Mouse (Mus musculus) yolk sac, embryonic 10.5 days (tissue): ENCODE measurements around the gene BC055324.
"Not testable (repeated sequence)": the region's sequence is repeated elsewhere in the genome, so short reads cannot be mapped to it uniquely, and the experiment has no call there.

Source experiments
- DNase-seq: peaks from one replicate; pipeline ENCODE4 v3.0.0-alpha.2; 2017; ENCODE audit warnings: low spot score

The BC055324 gene

GRCm38 (mm10) chr1:163994721-163995608, at the start of gene BC055324, which contains the start of gene Mettl18:
BC055324 (minus strand) TSS chr1:163994796.
Mettl18 (plus strand) TSS chr1:163994889.
- DNase-seq = peak; percentile 92

GRCm38 (mm10) chr1:164043549-164043948, 49.0 kb upstream of the BC055324 start:
- DNase-seq = no peak

DNA sequence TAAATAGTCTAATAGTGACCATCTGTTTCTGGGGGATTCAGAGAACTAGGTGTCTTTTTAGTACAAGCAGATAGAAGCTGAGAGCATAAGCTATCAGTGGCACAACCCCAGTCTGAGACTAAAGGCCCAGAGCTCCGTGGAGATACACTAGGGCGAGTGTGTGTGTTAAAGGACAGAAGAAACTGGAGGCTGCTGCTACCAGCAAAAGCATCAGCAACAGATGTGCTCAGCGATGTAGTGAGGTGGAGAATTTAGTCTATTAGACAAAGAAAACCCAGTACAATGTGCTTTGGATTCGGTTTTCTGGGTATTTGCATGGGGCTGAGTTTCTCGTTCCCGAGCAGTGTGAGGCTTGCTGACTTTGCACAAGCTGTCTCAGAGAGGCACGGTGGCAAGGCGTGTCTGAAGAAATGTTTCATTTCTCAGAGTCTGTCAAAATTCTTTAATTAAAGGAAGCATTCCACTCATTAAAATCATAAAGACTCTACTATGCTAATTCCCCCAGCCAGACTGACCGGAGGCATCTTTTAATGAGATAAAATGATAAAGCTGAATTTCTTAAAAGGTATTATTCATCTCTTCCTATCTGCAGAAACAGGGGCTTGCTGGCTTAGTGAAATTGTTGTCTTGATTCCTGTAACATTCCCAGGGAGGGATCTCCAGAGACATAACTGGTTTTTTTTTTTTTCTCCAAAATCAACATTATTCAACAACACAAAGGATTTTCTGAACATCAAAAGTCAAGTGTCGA, 46.0 kb upstream of the BC055324 start:
- no peak for DNase-seq

DNA sequence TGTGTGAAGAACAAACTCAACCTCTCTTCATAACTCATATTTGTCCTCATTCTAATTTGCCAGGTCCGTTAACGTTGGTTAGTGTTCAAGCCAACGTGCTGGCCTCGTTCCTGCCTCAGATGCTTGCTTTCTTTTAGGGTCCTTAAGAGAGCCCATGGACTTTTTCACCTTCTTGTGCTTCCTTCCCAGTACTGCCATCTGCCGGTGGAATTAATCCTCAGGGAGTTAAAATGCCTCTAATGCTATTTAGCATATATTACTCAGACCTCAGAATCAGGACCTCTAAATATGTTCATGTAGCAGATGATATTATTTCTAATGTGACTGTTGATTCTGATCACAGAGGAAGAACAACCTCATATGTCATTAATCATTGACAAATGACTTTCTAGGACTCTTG, 32.8 kb upstream of the BC055324 start:
- no peak for DNase-seq

GRCm38 (mm10) chr1:164025685-164026084, 31.1 kb upstream of the BC055324 start:
- no peak for DNase-seq

DNA sequence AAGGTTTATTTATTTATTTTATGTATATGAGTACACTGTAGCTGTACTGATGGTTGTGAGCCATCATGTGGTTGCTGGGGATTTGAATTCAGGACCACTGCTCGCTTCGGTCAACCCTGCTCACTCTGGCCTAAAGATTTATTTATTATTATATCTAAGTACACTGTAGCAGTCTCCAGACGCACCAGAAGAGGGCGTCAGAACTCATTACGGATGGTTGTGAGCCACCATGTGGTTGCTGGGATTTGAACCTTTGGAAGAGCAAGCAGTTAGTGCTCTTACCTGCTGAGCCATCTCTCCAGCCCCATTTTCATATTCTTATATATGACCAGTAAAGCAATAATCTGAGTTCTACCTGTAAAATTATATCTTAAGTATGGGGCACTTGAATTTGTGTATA, 27.5 kb upstream of the BC055324 start:
- DNase-seq = not testable (repeated sequence)

DNA sequence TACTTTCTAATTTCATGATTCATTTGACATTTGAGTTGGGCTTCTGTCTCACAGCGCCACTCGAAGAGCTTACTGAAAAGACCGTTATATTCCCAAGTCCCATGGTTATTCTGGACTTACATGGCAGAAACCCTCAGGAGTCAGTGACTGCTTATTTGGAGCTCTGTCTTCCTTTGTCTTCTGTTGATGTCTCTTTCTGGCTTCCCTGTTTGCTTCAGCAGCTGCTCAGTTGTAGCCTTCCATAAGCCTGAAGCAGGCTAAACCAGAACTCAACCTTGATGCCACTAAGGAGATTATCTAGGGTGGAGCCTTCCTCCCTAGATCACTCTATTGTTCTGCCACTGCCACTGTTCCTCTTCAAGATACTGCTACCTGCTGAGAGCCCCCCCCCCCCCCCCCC, 26.1 kb upstream of the BC055324 start:
- DNase-seq = not testable (repeated sequence)

GRCm38 (mm10) chr1:164019789-164020188, 25.2 kb upstream of the BC055324 start:
- DNase-seq = no peak

DNA sequence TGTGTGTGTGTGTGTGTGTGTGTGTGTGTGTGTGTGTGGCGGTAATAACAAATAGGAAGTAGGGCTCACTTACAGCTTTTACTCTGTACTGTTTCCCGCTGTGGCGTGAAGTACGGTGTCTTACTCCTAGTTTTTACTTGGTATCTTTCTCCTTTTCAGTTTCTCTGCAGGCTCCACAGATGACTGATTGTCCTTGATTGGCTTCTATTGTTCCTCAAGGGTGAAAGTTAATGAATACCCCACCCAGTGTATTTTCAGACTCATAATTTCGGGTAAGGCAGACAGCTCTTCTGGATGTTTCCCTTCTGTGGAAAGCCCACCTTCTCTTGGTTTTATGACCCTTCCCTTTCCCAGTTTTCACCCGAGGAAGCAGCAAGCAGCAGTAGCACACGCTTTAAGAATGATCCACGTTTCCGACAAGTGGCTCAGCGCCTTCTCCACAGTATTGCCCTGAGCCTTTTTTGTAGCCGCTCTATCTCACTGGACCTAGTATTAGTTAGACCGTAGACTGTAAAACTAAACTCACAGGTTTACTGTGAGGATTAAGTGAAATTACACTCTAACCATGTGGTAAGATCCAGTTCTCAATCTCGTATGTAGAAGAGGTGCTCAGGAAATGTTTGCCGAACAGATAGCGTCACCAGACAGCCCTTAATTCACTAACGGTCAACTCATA, 23.8 kb upstream of the BC055324 start:
- no peak for DNase-seq

- no peak for DNase-seq
Measured at GRCm38 (mm10) chr1:164014616-164015015, 20.0 kb upstream of the BC055324 start.

GRCm38 (mm10) chr1:164009235-164009634, 14.6 kb upstream of the BC055324 start:
- DNase-seq = no peak

- no peak for DNase-seq
Measured at GRCm38 (mm10) chr1:164004311-164004710, 9.7 kb upstream of the BC055324 start.

DNA sequence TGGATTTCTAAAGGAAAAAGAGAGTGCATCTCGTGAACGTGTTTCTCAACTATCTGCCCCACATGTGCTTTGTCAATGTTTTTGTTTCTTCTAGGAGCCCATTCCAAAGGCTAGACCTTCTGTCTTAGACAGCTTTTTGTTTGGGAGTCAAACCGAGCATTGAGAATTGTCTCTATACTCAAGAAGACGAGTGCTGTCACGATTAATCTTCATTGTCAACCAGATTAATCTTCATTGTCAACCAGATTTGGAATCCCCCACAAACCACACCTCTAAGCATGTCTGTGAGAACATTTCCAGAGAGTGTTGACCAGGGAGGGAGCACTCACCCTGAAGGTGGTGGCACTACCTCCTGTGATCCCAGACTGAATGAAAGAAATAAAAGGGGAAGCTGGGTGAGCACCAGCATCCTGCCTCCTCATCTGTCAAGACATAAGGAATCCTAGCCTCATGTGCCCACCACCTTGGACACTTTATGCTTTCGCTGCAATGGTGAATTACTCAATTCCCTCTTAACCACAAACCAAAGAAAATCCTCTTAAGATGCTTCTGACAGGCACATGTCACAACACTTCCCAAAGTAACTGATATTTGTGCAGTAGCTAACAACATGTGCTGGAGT, 7.3 kb upstream of the BC055324 start:
- DNase-seq = no peak

- DNase-seq = no peak
Measured at GRCm38 (mm10) chr1:163995609-163995913, 965 bp upstream of the BC055324 start.

DNA sequence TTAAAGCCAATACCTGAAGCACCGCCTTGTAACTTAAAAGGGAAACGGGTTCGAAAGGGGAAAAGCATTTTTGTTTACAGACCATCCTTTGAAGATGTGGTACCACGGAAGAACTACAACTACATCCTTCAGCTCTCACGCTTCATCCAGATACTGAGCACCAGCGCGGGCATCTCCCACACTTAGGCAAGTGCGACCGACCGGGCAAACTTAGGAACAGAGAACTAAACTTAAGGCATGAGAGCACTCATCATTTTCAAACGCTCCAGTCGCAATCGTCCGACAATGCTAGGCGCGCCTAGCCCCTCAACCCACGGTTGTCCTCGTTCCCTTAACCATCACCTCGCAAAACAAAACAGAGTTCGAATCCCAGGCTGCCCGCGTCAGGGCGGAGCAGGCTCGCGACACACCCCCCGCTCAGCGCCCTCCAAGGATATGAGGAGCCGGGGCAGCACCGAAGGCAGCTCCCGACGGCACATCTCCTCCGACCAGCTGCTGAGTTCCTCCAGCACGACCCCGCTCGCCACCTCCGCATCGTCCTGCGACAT, 349 bp downstream of the BC055324 start:
- no peak for DNase-seq

GRCm38 (mm10) chr1:163992371-163992770, 2.2 kb downstream of the BC055324 start:
- DNase-seq = no peak

- DNase-seq = no peak
Measured at GRCm38 (mm10) chr1:163976515-163976914, 18.1 kb downstream of the BC055324 start.

DNA sequence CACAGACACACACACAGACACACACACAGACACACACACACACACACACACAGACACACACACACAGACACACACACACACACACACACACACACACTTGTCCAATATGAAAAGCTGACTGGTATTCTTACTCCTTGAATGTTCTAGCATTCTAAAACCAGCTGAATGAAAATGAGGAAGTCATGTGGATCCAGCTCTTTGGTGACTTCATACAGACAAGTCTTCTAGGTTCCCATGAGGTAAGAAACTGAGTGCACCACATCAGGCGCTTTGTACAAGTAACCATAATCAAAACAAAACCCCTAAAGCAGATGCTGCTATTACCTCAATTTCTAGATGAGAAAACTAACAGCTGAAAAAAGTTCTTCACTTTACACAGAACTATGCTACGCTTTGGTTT, 19.5 kb downstream of the BC055324 start:
- DNase-seq = no peak

DNA sequence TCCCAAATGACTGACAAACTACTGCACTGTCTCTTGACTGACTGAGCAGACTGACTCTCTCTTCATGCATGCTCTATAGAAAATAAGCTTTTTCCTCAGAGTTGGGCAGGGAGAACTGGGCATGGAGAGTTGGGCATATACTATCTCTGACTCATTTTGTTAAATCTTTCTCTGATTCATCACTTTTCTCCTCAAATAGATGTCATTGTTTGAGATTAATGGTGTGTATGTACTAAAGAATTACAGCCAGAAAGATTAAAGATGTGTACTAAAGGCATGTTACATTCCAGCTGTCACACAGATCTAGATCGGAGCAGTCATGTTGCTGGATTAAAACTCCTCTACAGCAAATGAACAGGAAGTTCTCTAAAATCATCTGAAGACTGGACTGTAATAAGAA, 20.1 kb downstream of the BC055324 start:
- no peak for DNase-seq

- no peak for DNase-seq
Measured at GRCm38 (mm10) chr1:163964008-163964689, 30.4 kb downstream of the BC055324 start.

DNA sequence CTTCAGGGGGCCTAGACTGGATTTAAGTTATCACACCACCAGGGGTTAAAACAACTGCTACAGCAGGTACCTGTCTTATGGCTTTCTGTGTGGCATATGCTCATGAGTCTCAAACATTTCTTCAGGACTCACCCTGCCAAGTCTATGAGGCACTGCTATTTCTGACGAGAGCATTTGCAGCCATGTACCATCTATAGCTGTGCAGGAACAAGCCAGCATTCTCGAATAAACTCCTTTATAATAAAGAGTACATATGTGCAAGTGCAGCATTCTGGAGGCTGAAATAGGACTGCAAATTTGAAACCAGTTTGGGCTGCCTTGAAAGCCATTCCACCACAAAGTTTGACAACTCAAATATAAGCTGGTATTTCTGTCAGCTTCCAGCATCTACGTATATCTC, 36.6 kb downstream of the BC055324 start:
- DNase-seq = no peak
